Mouse (Mus musculus) spleen, adult 18-20 months (tissue): ENCODE results near the gene Slc6a6.
A peak's percentile ranks its signal among the peaks of the same experiment; 100 is the strongest.

ENCODE experiments used
- DNase-seq, 2 experiments: peaks; one replicate each; pipeline ENCODE4 v3.0.0; 2022; ENCODE audit warnings: mixed read lengths in 2 of 2

Gene Slc6a6

GRCm38 (mm10) chr6:91728939-91729619 lies 45.2 kb downstream of the Slc6a6 start:
- DNase-seq: no peak

- DNase-seq: no peak
Observed at GRCm38 (mm10) chr6:91729677-91730127, 45.8 kb downstream of the Slc6a6 start.

DNA sequence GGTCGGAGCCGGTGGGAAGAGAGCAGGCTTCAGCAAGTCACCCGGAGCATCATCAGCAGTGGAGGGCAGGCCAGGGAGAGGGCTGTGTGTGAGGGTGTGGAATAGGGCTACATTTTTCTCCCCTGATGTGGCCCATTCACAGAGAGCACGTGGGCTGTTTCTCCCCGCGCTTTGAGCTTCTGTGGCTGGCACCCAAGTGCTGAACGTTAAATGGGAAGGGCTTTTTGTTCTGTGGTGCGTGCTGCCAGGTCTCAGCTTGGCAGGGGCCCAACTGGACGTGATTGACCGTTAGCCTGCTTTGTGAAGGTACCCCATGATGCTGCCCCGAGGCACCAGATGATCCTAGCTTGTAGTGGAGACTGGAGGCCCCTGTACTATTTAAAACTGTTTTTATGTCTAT lies 48.3 kb downstream of the Slc6a6 start:
- no peak for DNase-seq

DNA sequence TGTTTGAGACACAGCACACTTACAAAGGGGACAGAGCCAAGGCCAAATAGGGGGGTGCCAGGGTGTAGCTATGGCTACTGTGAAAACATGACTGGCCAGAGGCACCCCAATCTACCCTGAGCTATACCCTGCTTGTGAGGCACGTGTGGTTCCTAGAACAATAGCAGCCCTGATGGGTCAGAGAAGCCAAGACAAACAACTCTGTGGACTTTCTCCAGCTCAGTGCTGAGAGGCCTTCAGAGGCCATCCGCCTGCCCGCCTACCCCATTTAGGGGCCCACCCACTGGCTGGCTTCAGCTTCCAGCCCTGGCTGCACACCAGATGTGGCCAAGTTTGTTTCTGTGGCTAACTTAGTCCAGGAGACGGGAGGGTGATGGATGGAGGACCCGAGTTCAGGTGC lies 52.6 kb downstream of the Slc6a6 start:
- DNase-seq: no peak

GRCm38 (mm10) chr6:91737451-91737850 lies 53.6 kb downstream of the Slc6a6 start:
- DNase-seq: no peak

DNA sequence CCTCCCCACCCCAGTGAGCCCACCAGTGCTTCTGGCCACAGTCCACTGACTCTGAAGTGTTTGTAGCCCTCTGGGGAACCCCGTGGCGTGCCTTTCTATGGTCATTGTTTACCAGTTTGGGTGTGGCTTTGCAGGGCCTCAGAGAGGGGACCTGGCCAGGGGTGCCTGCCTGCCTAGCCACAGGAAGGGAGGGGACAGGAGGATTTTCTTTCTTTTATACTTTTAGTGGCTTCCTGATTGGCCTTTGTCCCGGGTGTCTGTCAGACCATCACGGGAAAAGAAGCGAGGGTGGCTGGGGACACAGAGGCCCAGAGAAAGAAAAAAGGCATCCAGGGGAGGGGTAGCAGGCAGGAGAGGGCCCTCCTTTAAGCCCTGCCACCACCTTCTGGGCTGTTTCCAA lies 54.2 kb downstream of the Slc6a6 start:
- no peak for DNase-seq

DNA sequence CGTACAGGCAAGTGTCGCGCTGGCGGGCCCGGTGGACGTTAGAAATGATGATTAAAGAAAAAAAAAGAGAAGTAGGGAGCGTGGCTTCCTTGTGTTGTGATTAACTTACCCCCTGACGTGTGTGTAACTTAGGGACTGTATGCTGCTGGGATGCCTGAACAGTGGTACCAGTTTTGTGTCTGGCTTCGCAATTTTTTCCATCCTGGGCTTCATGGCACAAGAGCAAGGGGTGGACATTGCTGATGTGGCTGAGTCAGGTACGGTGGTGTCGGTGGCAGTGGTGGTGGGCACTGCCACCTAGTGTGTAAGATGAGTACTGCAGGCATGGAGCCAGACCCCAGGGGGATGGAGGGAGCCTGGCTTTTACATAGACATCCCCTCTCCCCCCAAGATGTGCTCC lies 57.2 kb downstream of the Slc6a6 start:
- DNase-seq: peak; percentile 34 to 70

DNA sequence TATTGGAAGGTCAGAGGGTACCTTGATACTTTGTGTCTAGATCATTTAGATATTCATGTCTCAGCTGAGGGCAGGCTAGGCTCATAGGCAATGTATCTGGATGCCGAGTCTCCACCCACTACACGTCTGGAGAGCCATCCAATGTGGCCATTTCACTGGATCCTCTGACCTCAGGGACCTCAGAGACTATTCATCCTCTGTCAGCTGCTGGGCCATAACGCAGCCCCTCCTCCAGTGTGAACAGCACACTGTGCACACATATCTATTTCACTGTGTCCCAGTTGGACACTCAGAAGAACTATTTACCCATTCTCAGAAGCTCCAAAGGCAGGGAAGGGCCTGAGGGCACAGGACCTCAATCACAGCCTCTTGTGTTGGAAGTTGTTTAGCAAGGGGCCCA lies 58.6 kb downstream of the Slc6a6 start:
- DNase-seq: no peak

- DNase-seq: no peak
Observed at GRCm38 (mm10) chr6:91742995-91743394, 59.1 kb downstream of the Slc6a6 start.

DNA sequence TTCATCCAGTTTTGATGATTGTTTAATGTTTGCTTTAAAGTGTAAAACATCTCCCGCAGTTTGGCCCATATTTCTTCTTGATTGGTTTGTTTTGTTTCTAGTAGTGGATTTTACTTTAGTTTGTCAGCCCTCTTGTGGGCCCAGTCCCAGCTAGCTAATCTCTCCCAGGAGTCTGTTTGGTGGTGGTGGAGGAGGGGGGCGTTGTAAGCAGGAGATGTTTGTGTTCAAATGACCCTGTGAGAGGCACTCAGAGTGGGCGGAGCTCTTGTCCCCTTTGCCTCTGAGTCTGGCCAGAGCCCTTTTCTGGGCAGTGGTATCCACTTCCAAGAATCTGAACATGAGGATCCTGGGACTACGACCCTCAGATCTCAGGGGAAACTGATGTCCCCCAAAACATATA lies 60.0 kb downstream of the Slc6a6 start:
- DNase-seq: no peak

DNA sequence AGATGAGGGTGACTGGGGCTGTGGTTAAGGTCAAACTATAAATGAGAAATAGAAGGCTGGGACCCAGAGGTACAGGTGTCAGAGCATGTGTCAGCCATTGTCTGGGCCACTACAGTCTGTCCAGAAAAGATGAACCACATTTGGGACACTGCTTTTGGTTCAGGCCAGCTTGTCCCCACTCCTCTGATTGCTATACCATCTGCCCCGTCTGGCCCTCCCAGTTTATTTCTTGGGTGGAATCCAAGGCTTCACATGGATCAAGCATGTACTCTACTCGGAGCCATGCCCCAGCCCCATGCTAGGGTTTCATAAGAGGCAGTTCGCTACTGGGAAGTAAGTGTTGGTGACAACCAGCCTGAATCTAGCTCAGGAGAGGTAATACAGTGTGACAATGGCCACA lies 61.4 kb downstream of the Slc6a6 start:
- no peak for DNase-seq

DNA sequence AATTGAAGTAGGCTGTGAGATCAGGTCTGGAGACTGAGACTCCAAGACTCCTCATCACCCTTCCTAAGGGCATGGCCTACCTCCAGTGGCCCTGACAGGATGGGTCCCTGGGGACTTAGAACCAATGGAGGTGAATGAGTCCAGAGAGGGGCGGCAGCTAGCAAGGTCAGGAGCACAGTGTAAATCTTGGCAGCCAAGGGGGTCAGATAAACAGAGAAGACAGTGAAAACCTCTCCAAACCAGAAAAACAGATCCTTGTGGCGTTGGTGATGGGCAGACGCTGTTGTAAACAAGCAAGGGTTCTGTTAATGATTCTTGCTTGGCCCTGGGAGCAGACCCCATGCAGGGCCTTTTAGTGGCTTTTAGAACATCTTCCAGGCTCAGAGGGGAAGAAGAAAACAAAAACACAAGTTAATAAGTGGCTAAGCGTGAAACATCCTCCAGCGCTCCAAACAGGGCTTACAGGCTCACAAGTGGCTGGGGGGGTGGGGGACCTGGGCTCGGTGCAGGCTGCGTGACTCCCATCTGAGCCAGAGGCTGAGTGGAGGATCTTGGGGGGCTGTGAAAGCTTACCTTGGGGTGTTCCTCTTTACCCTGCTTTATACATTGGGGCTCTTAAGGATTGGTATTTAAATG lies 62.2 kb downstream of the Slc6a6 start:
- no peak for DNase-seq

DNA sequence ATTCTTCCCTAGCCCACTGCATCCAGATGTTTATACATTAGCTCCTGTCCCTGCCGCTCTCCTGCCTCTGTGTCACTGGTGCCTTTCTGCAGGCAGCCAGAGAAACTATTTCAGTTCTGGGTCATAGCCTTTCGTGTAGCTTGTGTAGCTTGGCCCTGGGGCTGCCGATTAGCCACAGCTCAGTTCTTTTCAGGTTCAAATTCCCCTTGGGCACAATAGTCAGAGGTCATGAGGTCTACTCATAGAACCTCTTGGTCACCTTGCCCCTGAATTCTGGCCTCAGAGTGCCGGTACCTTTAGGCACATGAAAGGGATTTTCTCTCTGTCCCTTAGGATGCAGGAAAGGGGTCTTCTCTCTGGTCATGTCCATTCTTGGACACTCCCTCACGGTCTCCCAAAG lies 62.9 kb downstream of the Slc6a6 start:
- no peak for DNase-seq

GRCm38 (mm10) chr6:91750976-91751375 lies 67.1 kb downstream of the Slc6a6 start:
- DNase-seq: no peak

GRCm38 (mm10) chr6:91752884-91753283 lies 69.0 kb downstream of the Slc6a6 start:
- DNase-seq: peak in 1 of 2 experiments; percentile 23

GRCm38 (mm10) chr6:91754098-91754497 lies 70.2 kb downstream of the Slc6a6 start:
- no peak for DNase-seq

DNA sequence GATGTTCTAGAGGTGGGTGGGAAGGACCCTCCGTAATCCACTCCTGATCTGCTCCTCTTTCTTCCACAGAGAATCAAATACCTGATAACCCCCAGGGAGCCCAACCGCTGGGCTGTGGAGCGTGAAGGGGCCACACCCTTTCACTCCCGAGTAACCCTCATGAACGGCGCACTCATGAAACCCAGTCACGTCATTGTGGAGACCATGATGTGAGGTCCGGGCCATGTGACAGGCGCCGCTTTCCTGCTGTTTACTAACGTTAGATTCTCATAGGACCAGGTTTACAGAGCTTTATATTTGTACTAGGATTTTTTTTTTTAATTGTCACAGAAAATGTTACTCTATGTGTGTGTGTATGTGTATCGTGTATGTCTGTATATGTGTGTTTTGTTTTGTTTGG lies 71.0 kb downstream of the Slc6a6 start:
- DNase-seq: no peak

GRCm38 (mm10) chr6:91762051-91762742 lies 78.3 kb downstream of the Slc6a6 start:
- no peak for DNase-seq

DNA sequence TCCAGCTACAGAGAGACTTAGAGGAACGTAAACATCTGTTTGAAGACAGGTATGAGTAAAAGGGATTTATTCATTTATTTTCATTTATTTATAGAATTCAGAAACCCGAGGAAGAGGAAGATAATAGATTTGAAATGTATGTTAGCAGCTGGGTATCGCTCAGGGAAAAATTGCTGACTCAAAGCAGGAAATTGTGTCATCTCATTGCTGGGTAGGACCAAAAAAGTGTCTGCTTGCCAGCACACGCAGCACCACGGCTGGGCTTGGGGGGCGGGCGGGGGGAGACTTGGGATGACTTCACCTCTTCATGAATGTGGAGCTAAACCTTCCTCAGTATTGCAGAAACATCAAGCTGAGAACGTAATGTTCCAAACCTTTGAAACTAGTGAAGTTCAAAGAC lies 83.7 kb downstream of the Slc6a6 start:
- no peak for DNase-seq

DNA sequence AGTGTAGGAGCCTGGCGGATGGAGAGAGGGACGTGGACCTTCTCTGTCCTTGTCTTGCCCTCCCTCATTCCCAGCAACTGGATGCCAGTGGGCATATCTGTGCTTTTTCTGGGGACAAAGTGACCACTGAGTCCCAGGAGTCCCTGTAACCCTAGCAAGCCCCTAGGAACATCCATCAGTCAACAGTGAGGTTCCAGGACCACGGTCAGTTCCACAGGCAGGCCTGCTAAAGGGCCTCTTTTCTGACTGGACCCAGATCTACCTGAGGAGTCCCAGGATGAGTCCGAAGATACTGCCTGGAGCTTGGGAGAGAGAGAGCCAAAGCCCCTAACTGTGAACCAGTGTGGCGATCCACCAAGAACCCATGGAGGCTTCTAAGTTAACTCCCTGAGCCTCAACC lies 90.1 kb downstream of the Slc6a6 start:
- DNase-seq: no peak

GRCm38 (mm10) chr6:91776543-91776942 lies 92.7 kb downstream of the Slc6a6 start:
- peak in 1 of 2 experiments; percentile 46 for DNase-seq

DNA sequence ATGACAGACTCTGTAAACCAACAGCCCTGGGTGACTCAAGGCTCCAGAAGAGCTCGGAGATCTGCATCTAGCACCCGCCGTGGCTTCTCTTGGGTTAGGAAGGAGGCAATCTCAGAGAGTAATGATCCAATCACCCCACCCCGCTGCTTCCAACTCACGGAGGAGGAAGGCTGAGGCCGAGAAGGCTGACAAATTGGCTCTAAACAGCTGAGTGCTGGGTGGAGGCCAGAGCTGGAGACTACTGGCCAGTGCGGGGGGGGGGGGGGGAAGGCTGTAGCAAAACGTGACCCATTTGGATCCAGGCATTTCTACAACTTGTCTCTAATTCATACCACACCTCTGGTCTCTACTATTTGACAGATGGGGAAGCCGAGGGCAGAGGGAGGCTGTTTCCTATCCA lies 95.4 kb downstream of the Slc6a6 start:
- no peak for DNase-seq

DNA sequence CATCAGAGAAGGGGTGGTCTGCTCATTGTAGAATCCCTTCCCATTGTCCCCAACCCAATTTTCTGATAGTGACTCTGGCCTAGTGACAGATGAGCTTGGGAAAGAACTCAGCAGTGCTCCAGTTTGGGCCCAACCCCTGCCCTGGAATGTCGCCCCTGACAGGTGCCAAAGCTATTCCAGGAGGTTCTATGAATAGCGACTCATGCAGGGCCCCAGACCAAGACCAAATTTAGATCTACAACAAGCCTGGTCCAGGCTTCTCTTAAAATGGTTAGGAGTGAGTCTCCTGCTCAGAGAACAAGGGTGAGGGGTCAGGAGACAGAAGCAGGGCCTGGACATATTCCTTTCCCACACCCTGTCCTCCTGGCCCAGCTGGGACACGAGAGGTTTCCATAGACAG lies 101.2 kb downstream of the Slc6a6 start:
- DNase-seq: no peak

GRCm38 (mm10) chr6:91788311-91788798 lies 104.5 kb downstream of the Slc6a6 start:
- no peak for DNase-seq
